Mouse (Mus musculus) neural tube, embryonic 13.5 days (tissue): ENCODE data around the gene Elp5. TPM values are rescaled to one million over a fixed set of nuclear protein-coding genes. Genes with fewer than 3 reads are reported as not detected.

Experiments used
- ATAC-seq: fragments of 200-750 bp; cut with Nextera tagmentation; 2 replicates; pipeline ENCODE4 v1.8.0; 2017; ENCODE audit warnings: low read depth, mild to moderate bottlenecking, moderate TSS enrichment, moderate library complexity
- H3K27ac ChIP-seq: fragments of 300-500 bp; sonication (generic); replicated peaks from 2 replicates; pipeline ENCODE4 v1.5.1; 2015; ENCODE audit warnings: moderate library complexity, mild to moderate bottlenecking, inconsistent platforms
- H3K27me3 ChIP-seq: fragments of 300-500 bp; sonication (generic); 2 replicates; pipeline ENCODE4 v1.6.1; 2015; ENCODE audit warnings: mild to moderate bottlenecking, inconsistent platforms
- H3K36me3 ChIP-seq: fragments of 300-500 bp; sonication (generic); 2 replicates; pipeline ENCODE4 v1.6.1; 2015; ENCODE audit warnings: mild to moderate bottlenecking, inconsistent platforms
- H3K4me1 ChIP-seq: fragments of 300-500 bp; sonication (generic); replicated peaks from 2 replicates; pipeline ENCODE4 v1.6.1; 2015; ENCODE audit warnings: inconsistent platforms
- H3K4me2 ChIP-seq: fragments of 300-500 bp; sonication (generic); 2 replicates; pipeline ENCODE4 v1.6.1; 2015; ENCODE audit warnings: inconsistent platforms, mild to moderate bottlenecking, moderate library complexity
- H3K4me3 ChIP-seq: fragments of 300-500 bp; sonication (generic); 2 replicates; pipeline ENCODE4 v1.5.1; 2015; ENCODE audit warnings: mild to moderate bottlenecking, inconsistent platforms
- H3K9ac ChIP-seq: fragments of 300-500 bp; sonication (generic); 2 replicates; pipeline ENCODE4 v1.6.1; 2015; ENCODE audit warnings: moderate library complexity, mild to moderate bottlenecking, inconsistent platforms
- H3K9me3 ChIP-seq: fragments of 300-500 bp; sonication (generic); 2 replicates; pipeline ENCODE4 v1.6.1; 2016; ENCODE audit warnings: inconsistent platforms
- WGBS: fragments of 180-500 bp; shearing (Covaris S2); methylation state at CpG from one replicate; pipeline ENCODE4 v1.1.7; 2015; 5-methylcytosine and 5-hydroxymethylcytosine counted together
- polyA plus RNA-seq: library from polyadenylated mRNA; unstranded; fragments of >200 nt; fragmentation: Nextera tagmentation; extraction: Ambion mirVana; gene quantifications from 2 replicates; pipeline ENCODE4 v1.2.1, GENCODE M21; 2015

Gene Elp5
- 160 and 162 TPM in 2 replicates for polyA plus RNA-seq

- 67% methylated on average over 8 of the region's 8 CpGs for WGBS
- Histone ChIP-seq H3K9ac (peak within 1 kb of the TSS; percentile 100), H3K36me3 (peaks cover 47% of the 10 kb centered on the region), H3K4me3 (peak within 1 kb of the TSS; percentile 99), H3K4me2 (peak within 1 kb of the TSS; percentile 87), H3K27me3 (no peaks in the 10 kb centered on the region), H3K4me1 (peaks cover 40% of the 10 kb centered on the region), H3K27ac (peak within 1 kb of the TSS; percentile 100), H3K9me3 (no peaks in the 10 kb centered on the region)
- ATAC-seq: no peak
Measured at GRCm38 (mm10) chr11:69982225-69982624, at the start of gene Elp5. Gene Elp5, minus strand, starts transcription at chr11:69982517.

- Histone ChIP-seq H3K4me2 (no peak overlapping the region), H3K27ac (peak overlapping the region; percentile 5; the same call in 1 of the 2 replicates), H3K9ac (no peak overlapping the region), H3K4me1 (peaks cover 51% of the 10 kb centered on the region), H3K4me3 (no peak overlapping the region), H3K36me3 (peaks cover 49% of the 10 kb centered on the region), H3K27me3 (no peaks in the 10 kb centered on the region), H3K9me3 (no peaks in the 10 kb centered on the region)
- WGBS: 95% methylated on average over 11 of the region's 11 CpGs
- ATAC-seq: no peak
Measured at GRCm38 (mm10) chr11:70031321-70031670, 49.0 kb upstream of the Elp5 start.

GRCm38 (mm10) chr11:70030651-70031320 lies 48.5 kb upstream of the Elp5 start:
- no peak for ATAC-seq
- H3K36me3 ChIP-seq: peaks cover 47% of the 10 kb centered on the region
- H3K27me3 ChIP-seq: no peaks in the 10 kb centered on the region
- peak overlapping the region; percentile 66 for H3K9ac ChIP-seq
- peak overlapping the region; percentile 98 for H3K27ac ChIP-seq
- peaks cover 56% of the 10 kb centered on the region for H3K4me1 ChIP-seq
- peak overlapping the region; percentile 32 for H3K4me3 ChIP-seq
- no peaks in the 10 kb centered on the region for H3K9me3 ChIP-seq
- peak overlapping the region; percentile 66 for H3K4me2 ChIP-seq
- 90% methylated on average over 28 of the region's 28 CpGs for WGBS

GRCm38 (mm10) chr11:70029829-70030550 lies 47.7 kb upstream of the Elp5 start:
- peak overlapping the region; percentile 32 for H3K4me3 ChIP-seq
- no peaks in the 10 kb centered on the region for H3K9me3 ChIP-seq
- peak; percentile 57 for ATAC-seq
- H3K36me3 ChIP-seq: peaks cover 44% of the 10 kb centered on the region
- H3K4me1 ChIP-seq: peaks cover 64% of the 10 kb centered on the region
- peak overlapping the region; percentile 66 for H3K4me2 ChIP-seq
- peak overlapping the region; percentile 66 for H3K9ac ChIP-seq
- H3K27me3 ChIP-seq: no peaks in the 10 kb centered on the region
- H3K27ac ChIP-seq: peak overlapping the region; percentile 98
- 22% methylated on average over 11 of the region's 11 CpGs for WGBS

- no peaks in the 10 kb centered on the region for H3K27me3 ChIP-seq
- H3K4me3 ChIP-seq: peak overlapping the region; percentile 32
- ATAC-seq: peak; percentile 95
- H3K36me3 ChIP-seq: peaks cover 39% of the 10 kb centered on the region
- peak overlapping the region; percentile 98 for H3K27ac ChIP-seq
- H3K9ac ChIP-seq: peak overlapping the region; percentile 66
- no peaks in the 10 kb centered on the region for H3K9me3 ChIP-seq
- 0% methylated on average over 20 of the region's 20 CpGs for WGBS
- peak overlapping the region; percentile 66 for H3K4me2 ChIP-seq
- peaks cover 71% of the 10 kb centered on the region for H3K4me1 ChIP-seq
Measured at GRCm38 (mm10) chr11:70029130-70029801, 46.9 kb upstream of the Elp5 start.

GRCm38 (mm10) chr11:70028401-70029129 lies 46.2 kb upstream of the Elp5 start:
- H3K36me3 ChIP-seq: peaks cover 32% of the 10 kb centered on the region
- H3K4me3 ChIP-seq: peak overlapping the region; percentile 32
- no peaks in the 10 kb centered on the region for H3K9me3 ChIP-seq
- ATAC-seq: peak; percentile 12
- 19% methylated on average over 12 of the region's 12 CpGs for WGBS
- peaks cover 77% of the 10 kb centered on the region for H3K4me1 ChIP-seq
- peak overlapping the region; percentile 66 for H3K9ac ChIP-seq
- H3K4me2 ChIP-seq: peak overlapping the region; percentile 66
- H3K27me3 ChIP-seq: no peaks in the 10 kb centered on the region
- peak overlapping the region; percentile 98 for H3K27ac ChIP-seq

GRCm38 (mm10) chr11:70027397-70027796 lies 45.1 kb upstream of the Elp5 start:
- Histone ChIP-seq H3K4me1 (peaks cover 89% of the 10 kb centered on the region), H3K9ac (peak overlapping the region; percentile 66), H3K27me3 (no peaks in the 10 kb centered on the region), H3K4me2 (peak overlapping the region; percentile 66), H3K27ac (peak overlapping the region; percentile 98), H3K36me3 (peaks cover 22% of the 10 kb centered on the region), H3K9me3 (no peaks in the 10 kb centered on the region), H3K4me3 (peak overlapping the region; percentile 32)
- no peak for ATAC-seq
- WGBS: 40% methylated on average over 9 of the region's 9 CpGs

GRCm38 (mm10) chr11:70026689-70027088 lies 44.4 kb upstream of the Elp5 start:
- ATAC-seq: no peak
- H3K4me3 ChIP-seq: peak overlapping the region; percentile 32
- H3K9me3 ChIP-seq: no peaks in the 10 kb centered on the region
- H3K4me2 ChIP-seq: peak overlapping the region; percentile 66
- peaks cover 96% of the 10 kb centered on the region for H3K4me1 ChIP-seq
- H3K27ac ChIP-seq: peak overlapping the region; percentile 98
- WGBS: 3% methylated on average over 19 of the region's 19 CpGs
- peak overlapping the region; percentile 66 for H3K9ac ChIP-seq
- peaks cover 15% of the 10 kb centered on the region for H3K36me3 ChIP-seq
- no peaks in the 10 kb centered on the region for H3K27me3 ChIP-seq

- peak overlapping the region; percentile 79 for H3K27ac ChIP-seq
- H3K4me2 ChIP-seq: peak overlapping the region; percentile 70
- H3K4me3 ChIP-seq: peak overlapping the region; percentile 39
- H3K9ac ChIP-seq: peak overlapping the region; percentile 71
- no peaks in the 10 kb centered on the region for H3K36me3 ChIP-seq
- no peaks in the 10 kb centered on the region for H3K9me3 ChIP-seq
- peaks cover 94% of the 10 kb centered on the region for H3K4me1 ChIP-seq
- no peaks in the 10 kb centered on the region for H3K27me3 ChIP-seq
- no peak for ATAC-seq
- 14% methylated on average over 6 of the region's 6 CpGs for WGBS
Measured at GRCm38 (mm10) chr11:70024151-70024514, 41.8 kb upstream of the Elp5 start.

- WGBS: 7% methylated on average over 23 of the region's 29 CpGs
Measured at GRCm38 (mm10) chr11:70023481-70024150, 41.3 kb upstream of the Elp5 start.

More at GRCm38 (mm10) chr11:70023481-70024150, 41.3 kb upstream of the Elp5 start:
- Histone ChIP-seq H3K9me3 (no peaks in the 10 kb centered on the region), H3K4me2 (peak overlapping the region; percentile 70), H3K27ac (peak overlapping the region; percentile 79), H3K4me3 (peak overlapping the region; percentile 39), H3K36me3 (no peaks in the 10 kb centered on the region), H3K4me1 (peaks cover 94% of the 10 kb centered on the region), H3K9ac (peak overlapping the region; percentile 71), H3K27me3 (no peaks in the 10 kb centered on the region)
- no peak for ATAC-seq
